Mouse (Mus musculus): ENCODE measurements around the gene Arhgap24. TPM values are rescaled to one million over a fixed set of nuclear protein-coding genes. Genes with fewer than 3 reads are reported as not detected.
A peak's percentile ranks its signal among the peaks of the same experiment; 100 is the strongest.

Gene Arhgap24
- polyA plus RNA-seq (2015; fragmentation: Nextera tagmentation; extraction: Ambion mirVana), result 23.8 and 25.6 TPM in 2 replicates

GRCm38 (mm10) chr5:102481215-102482211 lies at the start of gene Arhgap24:
TSS of gene Arhgap24 (plus strand) at chr5:102481391.
- WGBS, result under 1% methylated on average over 44 of the region's 44 CpGs
- no peaks in the 10 kb centered on the region for H3K27me3 ChIP-seq
- H3K4me2 ChIP-seq, result peak within 1 kb of the TSS; percentile 81
- ATAC-seq (ENCODE audit: insufficient number of reproducible peaks, insufficient read depth, low FRiP score, low TSS enrichment, low read depth), result peak; percentile 94
- peak within 1 kb of the TSS; percentile 85 for H3K9ac ChIP-seq
- H3K4me1 ChIP-seq, result peaks cover 20% of the 10 kb centered on the region
- no peaks in the 10 kb centered on the region for H3K36me3 ChIP-seq
- no peaks in the 10 kb centered on the region for H3K9me3 ChIP-seq
- H3K27ac ChIP-seq, result peak within 1 kb of the TSS; percentile 99
- H3K4me3 ChIP-seq, result peak within 1 kb of the TSS; percentile 69

GRCm38 (mm10) chr5:102434182-102434581 lies 47.0 kb upstream of the Arhgap24 start:
- ATAC-seq (ENCODE audit: insufficient number of reproducible peaks, insufficient read depth, low FRiP score, low TSS enrichment, low read depth), result no peak
- Histone ChIP-seq H3K4me2 (no peak overlapping the region), H3K27me3 (no peaks in the 10 kb centered on the region), H3K36me3 (no peaks in the 10 kb centered on the region), H3K4me3 (no peak overlapping the region), H3K27ac (no peak overlapping the region), H3K4me1 (no peaks in the 10 kb centered on the region), H3K9ac (no peak overlapping the region), H3K9me3 (no peaks in the 10 kb centered on the region)
- WGBS, result 47% methylated on average over 4 of the region's 4 CpGs

- Histone ChIP-seq H3K4me3 (no peak overlapping the region), H3K27ac (no peak overlapping the region), H3K27me3 (no peaks in the 10 kb centered on the region), H3K36me3 (no peaks in the 10 kb centered on the region), H3K9me3 (no peaks in the 10 kb centered on the region), H3K4me1 (peaks cover 5% of the 10 kb centered on the region; the same call in 1 of the 2 replicates), H3K9ac (no peak overlapping the region), H3K4me2 (no peak overlapping the region)
- no peak for ATAC-seq (ENCODE audit: insufficient number of reproducible peaks, insufficient read depth, low FRiP score, low TSS enrichment, low read depth)
- WGBS, result 53% methylated on average over 8 of the region's 8 CpGs
These were observed 44.6 kb upstream of the Arhgap24 start for GRCm38 (mm10) chr5:102436581-102436980.

- H3K4me3 ChIP-seq, result no peak overlapping the region
- H3K27ac ChIP-seq, result peak overlapping the region; percentile 44; the same call in 1 of the 2 replicates
- no peak overlapping the region for H3K9ac ChIP-seq
- no peaks in the 10 kb centered on the region for H3K27me3 ChIP-seq
- 31% methylated on average over 9 of the region's 9 CpGs for WGBS
- peak overlapping the region; percentile 28 for H3K4me2 ChIP-seq
- H3K9me3 ChIP-seq, result no peaks in the 10 kb centered on the region
- ATAC-seq (ENCODE audit: insufficient number of reproducible peaks, insufficient read depth, low FRiP score, low TSS enrichment, low read depth), result peak; percentile 67; the same call in 1 of the 2 replicates
- H3K4me1 ChIP-seq, result peaks cover 5% of the 10 kb centered on the region; the same call in 1 of the 2 replicates
- H3K36me3 ChIP-seq, result no peaks in the 10 kb centered on the region
These were observed 41.9 kb upstream of the Arhgap24 start for GRCm38 (mm10) chr5:102439119-102439877.

- H3K9ac ChIP-seq, result no peak overlapping the region
- H3K4me1 ChIP-seq, result peaks cover 5% of the 10 kb centered on the region; the same call in 1 of the 2 replicates
- no peak overlapping the region for H3K27ac ChIP-seq
- no peak overlapping the region for H3K4me3 ChIP-seq
- no peak for ATAC-seq (ENCODE audit: insufficient number of reproducible peaks, insufficient read depth, low FRiP score, low TSS enrichment, low read depth)
- no peaks in the 10 kb centered on the region for H3K36me3 ChIP-seq
- H3K4me2 ChIP-seq, result no peak overlapping the region
- H3K27me3 ChIP-seq, result no peaks in the 10 kb centered on the region
- WGBS, result 92% methylated on average over 9 of the region's 9 CpGs
- H3K9me3 ChIP-seq, result no peaks in the 10 kb centered on the region
These were observed 33.8 kb upstream of the Arhgap24 start for GRCm38 (mm10) chr5:102447436-102447835.

GRCm38 (mm10) chr5:102450897-102451296 lies 30.3 kb upstream of the Arhgap24 start:
- Histone ChIP-seq H3K27me3 (no peaks in the 10 kb centered on the region), H3K9ac (no peak overlapping the region), H3K36me3 (no peaks in the 10 kb centered on the region), H3K9me3 (no peaks in the 10 kb centered on the region), H3K4me2 (no peak overlapping the region), H3K4me3 (no peak overlapping the region), H3K4me1 (peaks cover 17% of the 10 kb centered on the region; the same call in 1 of the 2 replicates), H3K27ac (no peak overlapping the region)
- ATAC-seq (ENCODE audit: insufficient number of reproducible peaks, insufficient read depth, low FRiP score, low TSS enrichment, low read depth), result no peak
- 88% methylated on average over 2 of the region's 2 CpGs for WGBS

- no peak for ATAC-seq (ENCODE audit: insufficient number of reproducible peaks, insufficient read depth, low FRiP score, low TSS enrichment, low read depth)
- H3K9ac ChIP-seq, result no peak overlapping the region
- H3K27ac ChIP-seq, result no peak overlapping the region
- no peak overlapping the region for H3K4me3 ChIP-seq
- WGBS, result 73% methylated on average over 7 of the region's 7 CpGs
- no peak overlapping the region for H3K4me2 ChIP-seq
- H3K4me1 ChIP-seq, result peaks cover 17% of the 10 kb centered on the region; the same call in 1 of the 2 replicates
- no peaks in the 10 kb centered on the region for H3K36me3 ChIP-seq
- no peaks in the 10 kb centered on the region for H3K27me3 ChIP-seq
- H3K9me3 ChIP-seq, result no peaks in the 10 kb centered on the region
These were observed 29.0 kb upstream of the Arhgap24 start for GRCm38 (mm10) chr5:102452079-102452797.

GRCm38 (mm10) chr5:102453324-102453723 lies 27.9 kb upstream of the Arhgap24 start:
- Histone ChIP-seq H3K27me3 (no peaks in the 10 kb centered on the region), H3K36me3 (no peaks in the 10 kb centered on the region), H3K27ac (no peak overlapping the region), H3K4me1 (peaks cover 23% of the 10 kb centered on the region), H3K9ac (no peak overlapping the region), H3K4me2 (no peak overlapping the region), H3K4me3 (no peak overlapping the region), H3K9me3 (no peaks in the 10 kb centered on the region)
- ATAC-seq (ENCODE audit: insufficient number of reproducible peaks, insufficient read depth, low FRiP score, low TSS enrichment, low read depth), result no peak
- 97% methylated on average over 2 of the region's 2 CpGs for WGBS

GRCm38 (mm10) chr5:102455247-102455646 lies 25.9 kb upstream of the Arhgap24 start:
- no peaks in the 10 kb centered on the region for H3K9me3 ChIP-seq
- H3K36me3 ChIP-seq, result no peaks in the 10 kb centered on the region
- no peak overlapping the region for H3K27ac ChIP-seq
- H3K4me2 ChIP-seq, result no peak overlapping the region
- ATAC-seq (ENCODE audit: insufficient number of reproducible peaks, insufficient read depth, low FRiP score, low TSS enrichment, low read depth), result no peak
- H3K4me1 ChIP-seq, result peaks cover 23% of the 10 kb centered on the region
- WGBS, result 28% methylated on average over 2 of the region's 2 CpGs
- H3K4me3 ChIP-seq, result no peak overlapping the region
- no peak overlapping the region for H3K9ac ChIP-seq
- no peaks in the 10 kb centered on the region for H3K27me3 ChIP-seq

GRCm38 (mm10) chr5:102460452-102461197 lies 20.6 kb upstream of the Arhgap24 start:
- no peak overlapping the region for H3K9ac ChIP-seq
- H3K4me2 ChIP-seq, result no peak overlapping the region
- no peak overlapping the region for H3K4me3 ChIP-seq
- no peaks in the 10 kb centered on the region for H3K27me3 ChIP-seq
- H3K27ac ChIP-seq, result no peak overlapping the region
- no peaks in the 10 kb centered on the region for H3K36me3 ChIP-seq
- H3K4me1 ChIP-seq, result peaks cover 6% of the 10 kb centered on the region
- 78% methylated on average over 12 of the region's 12 CpGs for WGBS
- no peak for ATAC-seq (ENCODE audit: insufficient number of reproducible peaks, insufficient read depth, low FRiP score, low TSS enrichment, low read depth)
- no peaks in the 10 kb centered on the region for H3K9me3 ChIP-seq
